Mouse (Mus musculus): ENCODE measurements at regions not wholly inside any gene's neighbourhood (a gene's known extent, or its start where the extent isn't known, plus 50 kb on each side); places are given as distances from the start of the nearest gene placed in this dataset.

DNA sequence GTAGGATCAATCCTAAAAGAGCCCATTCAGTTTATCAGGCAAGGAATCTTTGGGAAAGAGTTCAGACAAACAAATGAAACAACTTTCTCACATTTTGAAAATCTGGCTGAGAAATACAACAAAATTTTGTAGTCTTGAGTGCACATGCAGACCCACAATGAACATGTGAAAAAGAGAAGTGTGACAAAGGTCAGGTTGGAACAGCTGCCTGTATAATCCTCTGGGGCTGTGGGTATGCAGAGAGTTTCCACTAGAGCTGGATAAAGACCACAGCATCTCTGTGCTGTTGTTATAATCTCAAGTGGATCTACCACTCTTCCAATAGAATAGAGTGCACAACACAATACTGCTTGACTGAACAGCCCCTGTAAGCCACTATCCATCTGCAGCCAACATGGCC is 482.3 kb downstream of the Irx1 start:
- DNase-seq: no peak

GRCm38 (mm10) chr13:71461552-71461951 is 502.0 kb downstream of the Irx1 start:
- no peak for DNase-seq

DNA sequence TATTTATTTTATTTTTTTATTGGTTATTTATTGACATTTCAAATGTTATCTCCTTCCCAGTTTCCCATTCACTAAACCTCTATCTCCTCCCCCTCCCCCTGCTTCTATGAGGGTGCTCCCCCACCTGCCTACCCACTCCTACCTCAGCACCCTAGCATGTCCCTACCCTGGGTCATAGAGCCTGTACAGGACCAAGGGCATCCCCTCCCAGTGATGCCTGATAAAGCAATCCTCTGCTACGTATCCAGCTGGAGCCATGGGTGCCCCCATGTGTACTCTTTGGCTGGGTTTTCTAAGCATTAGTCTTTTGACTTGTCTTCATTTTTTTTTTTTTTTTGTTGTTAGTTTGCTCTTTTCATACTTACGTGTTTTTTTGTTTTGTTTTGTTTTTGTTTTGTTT is 502.9 kb downstream of the Irx1 start:
- DNase-seq: no peak

- no peak for DNase-seq
Measured at GRCm38 (mm10) chr13:71460097-71460496, 503.4 kb downstream of the Irx1 start.

DNA sequence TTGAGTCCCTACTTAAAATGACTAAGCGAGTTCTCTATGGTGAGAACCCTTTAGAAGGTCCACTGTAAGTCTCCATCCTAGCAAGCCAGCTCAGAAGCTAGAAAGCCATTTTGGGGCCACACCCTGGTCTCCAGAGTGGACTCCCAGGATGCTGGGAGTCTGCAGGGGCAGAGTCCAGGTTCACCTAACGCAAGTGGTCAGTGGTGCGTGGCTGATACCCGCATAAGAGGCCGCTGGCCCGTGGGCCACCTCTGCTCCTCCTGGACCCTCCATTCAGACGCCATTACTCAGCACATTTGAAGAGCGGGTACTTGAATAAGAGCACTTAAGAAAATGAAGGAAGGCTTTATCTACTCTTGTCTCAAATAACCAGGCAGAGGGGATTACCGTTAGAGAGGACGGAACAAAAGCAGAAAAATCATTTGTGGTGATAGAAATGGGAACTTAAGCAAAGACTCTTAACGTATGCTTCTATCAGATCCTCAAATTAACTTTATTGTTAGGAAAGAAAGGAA is 504.4 kb downstream of the Irx1 start:
- peak; percentile 1 for DNase-seq

DNA sequence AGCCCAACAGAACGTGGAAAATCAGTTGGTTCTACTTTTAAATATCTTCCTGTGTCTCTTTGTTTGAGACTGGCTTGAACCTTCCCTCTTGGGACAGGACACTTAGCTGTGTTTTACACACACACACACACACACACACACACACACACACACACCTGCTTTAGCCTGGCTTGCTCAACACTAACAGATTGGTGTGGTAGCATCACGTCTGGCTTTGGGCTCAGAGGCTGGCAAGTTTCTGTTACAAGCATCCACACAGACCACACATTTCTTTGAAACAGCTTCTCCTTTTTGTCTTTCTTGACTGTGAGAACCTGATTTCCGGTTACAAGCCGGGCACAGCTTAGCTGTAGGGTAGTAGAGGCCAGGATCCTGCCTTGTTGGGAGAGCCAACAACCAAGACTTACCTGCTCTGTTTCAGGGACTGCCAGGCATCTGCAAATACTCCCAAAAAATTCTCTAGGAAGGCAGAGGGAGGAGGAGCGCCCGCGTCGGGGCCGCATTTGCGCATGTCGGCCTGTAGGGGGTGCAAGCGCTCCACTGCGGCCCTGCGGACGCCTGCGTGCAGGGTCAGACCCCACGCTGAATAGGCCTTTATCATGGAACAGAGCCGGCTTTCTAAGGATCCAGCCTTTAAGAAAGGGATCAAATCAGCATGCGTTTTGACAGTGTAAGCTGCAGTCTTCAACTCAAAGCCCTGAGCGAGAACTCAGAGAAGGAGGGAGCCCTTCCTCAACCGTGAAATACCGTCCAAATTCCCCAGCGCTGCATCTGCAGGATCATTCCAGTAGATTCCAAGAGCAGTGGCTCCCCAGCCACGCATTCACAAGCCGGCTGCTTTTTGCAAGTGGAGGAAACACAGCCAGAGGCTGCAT is 505.2 kb downstream of the Irx1 start:
- peak; percentile 72 for DNase-seq

GRCm38 (mm10) chr13:71457550-71457949 is 506.0 kb downstream of the Irx1 start:
- no peak for DNase-seq

GRCm38 (mm10) chr13:71452258-71452657 is 511.3 kb downstream of the Irx1 start:
- DNase-seq: no peak

- DNase-seq: no peak
Measured at GRCm38 (mm10) chr13:71437601-71438099, 525.9 kb downstream of the Irx1 start.

DNA sequence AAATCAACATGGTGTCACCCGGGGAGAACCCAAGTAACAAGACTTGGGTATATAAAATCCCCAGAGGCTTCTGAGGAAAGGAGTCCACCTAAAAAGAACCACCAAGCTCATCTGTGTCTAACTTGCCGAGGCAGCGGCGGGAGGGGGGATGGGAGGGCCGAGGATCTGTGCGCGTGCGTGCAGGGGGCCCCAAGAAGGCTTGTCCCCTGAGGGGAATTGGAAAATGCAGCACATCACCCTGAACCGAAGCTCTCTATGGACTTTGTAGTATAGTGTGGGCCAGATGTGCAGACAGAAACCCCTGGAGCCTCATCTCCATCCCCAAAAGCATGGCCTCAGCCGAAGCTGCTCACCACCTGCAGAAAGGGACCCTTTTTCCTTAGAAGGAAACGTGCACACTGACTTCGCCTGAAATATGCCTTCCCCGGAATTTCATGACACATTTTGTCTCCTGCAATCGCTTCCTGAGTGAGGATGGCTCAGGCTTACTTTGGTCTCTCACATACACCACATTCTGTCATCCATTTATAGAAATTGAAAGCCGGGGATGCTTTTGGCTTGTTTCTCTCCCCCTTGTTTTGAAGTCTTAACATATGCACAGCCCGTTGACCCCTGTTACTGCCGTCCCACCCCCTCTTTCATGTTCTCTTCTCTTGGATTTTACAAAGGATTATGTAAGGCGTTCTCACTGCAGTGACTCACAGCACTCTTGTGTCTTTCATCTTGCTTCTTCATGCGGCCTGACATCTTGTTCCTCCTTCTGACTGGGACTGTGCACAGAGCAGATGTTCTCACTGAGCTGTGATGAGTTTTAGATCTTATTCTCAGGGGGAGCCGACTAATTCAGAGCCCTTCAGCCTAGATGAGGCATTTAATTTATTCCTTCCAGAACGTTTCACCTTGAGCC is 559.6 kb downstream of the Irx1 start:
- DNase-seq: no peak

GRCm38 (mm10) chr13:71393716-71394309 is 552.2 kb upstream of the Adamts16 start:
- no peak for DNase-seq

DNA sequence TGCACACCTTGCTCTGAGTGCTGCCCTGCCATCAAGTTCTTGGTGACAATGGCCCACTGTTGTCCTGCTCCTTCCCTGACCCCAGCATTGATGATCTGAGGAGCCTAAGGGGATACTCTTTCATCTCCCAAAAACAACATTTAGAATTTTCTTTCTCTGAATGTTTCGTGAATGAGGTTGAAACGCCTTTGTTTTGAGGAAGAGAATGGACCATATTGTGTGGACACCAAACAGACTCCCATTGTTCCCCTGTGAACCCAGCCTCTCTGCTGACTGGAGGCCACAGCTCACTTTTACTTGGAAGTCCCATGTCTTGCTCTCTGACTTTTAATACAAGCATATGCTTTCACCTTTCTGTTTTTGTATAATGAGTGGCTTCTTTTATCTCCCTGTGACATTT is 537.0 kb upstream of the Adamts16 start:
- no peak for DNase-seq

GRCm38 (mm10) chr13:71375909-71376606 is 534.4 kb upstream of the Adamts16 start:
- peak; percentile 75 for DNase-seq

DNA sequence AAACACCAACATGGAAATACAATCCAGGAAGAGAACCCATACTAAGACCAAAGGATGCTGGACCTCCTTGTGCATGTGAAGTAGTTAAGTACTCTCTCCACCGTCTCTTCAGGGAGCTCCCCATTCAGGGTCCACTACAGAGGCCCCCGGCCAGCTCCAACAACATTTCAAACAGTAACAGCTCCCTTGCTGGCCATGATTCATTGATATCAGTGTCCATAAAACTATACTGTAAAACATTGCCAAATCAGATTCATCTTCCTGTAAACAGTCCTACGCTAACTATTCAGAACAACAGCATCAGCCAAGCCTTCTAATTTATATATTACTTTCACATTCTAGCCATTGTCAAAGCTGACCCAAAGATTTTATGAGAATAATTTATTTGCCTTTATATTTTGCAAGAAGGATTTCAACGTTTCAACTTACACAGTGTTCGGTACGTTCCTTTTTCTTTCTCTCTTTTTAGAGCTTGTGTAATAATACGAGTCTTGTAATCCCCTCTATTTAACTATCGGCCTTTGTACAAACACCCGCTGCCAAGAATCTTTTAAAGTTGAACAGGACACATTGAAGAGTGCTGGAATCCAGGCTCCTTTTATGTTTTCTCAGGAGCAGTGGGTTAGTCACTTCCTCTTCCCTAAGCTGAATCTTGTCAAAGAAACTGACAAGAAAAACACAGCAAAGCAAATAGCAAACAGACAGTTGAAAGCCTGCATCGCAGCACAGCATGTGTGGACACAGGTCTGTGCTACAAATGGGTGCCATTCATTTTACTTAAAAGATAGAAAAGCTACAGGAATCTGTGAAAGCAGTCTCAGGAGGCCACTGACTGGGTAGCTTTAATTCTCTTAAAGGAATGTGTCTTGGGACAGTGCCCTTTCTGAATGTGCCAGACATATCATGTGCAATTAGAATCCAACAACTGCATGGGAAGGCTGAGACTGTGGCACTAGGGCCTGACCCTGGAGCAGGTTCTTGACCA is 531.4 kb upstream of the Adamts16 start:
- no peak for DNase-seq

- no peak for DNase-seq
Measured at GRCm38 (mm10) chr13:71369832-71370231, 528.2 kb upstream of the Adamts16 start.

DNA sequence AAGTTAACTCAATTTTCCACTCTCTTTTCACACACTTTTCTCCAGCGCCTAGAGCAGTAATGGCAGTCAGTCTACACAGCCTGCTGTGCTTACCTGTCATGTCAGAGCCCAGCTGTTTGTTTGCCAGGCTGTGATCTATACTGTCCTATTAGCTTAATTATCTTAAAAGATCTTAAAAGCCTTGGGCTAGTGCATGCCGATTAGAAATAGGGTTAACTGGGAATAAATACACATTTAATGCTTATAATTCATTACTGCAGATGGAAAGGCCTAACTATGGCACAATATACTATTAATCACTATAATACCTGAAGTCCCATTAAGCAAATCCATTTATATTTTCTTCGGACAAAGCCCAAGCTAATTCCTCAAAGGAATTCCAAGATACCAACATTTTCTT is 523.6 kb upstream of the Adamts16 start:
- no peak for DNase-seq

DNA sequence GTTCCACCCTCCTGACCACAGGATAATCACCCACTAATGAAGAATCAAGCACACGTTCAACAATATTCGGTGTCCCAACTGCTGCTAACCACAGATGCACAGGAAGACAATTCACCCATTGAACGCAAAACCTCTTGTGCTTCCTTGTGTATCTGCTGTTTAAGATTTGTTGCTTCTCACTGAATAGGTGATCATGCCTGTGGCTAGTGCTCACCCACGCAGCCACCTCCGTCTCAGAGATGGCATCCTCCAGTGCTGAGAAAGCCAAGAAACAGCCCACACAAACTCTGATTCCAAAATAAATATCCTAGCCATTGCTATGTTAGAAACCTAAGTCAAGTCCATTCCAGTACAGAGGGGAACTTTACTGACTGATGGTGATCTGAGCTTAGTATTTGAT is 520.7 kb upstream of the Adamts16 start:
- DNase-seq: no peak

- DNase-seq: no peak
Measured at GRCm38 (mm10) chr13:71359112-71359511, 517.5 kb upstream of the Adamts16 start.

- DNase-seq: no peak
Measured at GRCm38 (mm10) chr13:71350787-71351186, 509.2 kb upstream of the Adamts16 start.

DNA sequence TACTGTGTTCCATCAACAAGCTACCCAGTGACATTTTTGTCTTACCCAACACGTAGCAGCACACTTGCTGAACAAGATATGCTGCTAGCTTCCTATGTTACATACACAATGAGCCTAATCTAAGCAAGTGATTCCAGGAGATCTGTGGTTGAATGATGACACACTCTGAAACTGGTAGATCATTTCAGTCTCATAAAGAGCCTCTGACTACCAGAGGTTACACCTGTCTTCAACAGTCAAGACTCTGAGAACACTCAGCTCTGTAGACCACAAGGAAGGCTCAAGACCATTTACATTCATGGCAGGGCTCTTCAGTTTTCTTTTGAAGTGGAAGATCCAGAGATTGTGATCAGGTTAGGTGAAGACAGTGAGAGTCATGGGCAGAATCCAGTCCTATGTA is 501.3 kb upstream of the Adamts16 start:
- DNase-seq: no peak

- no peak for DNase-seq
Measured at GRCm38 (mm10) chr13:71338700-71339099, 497.1 kb upstream of the Adamts16 start.
